Mouse (Mus musculus): ENCODE data around the gene Ttll9.

DNA sequence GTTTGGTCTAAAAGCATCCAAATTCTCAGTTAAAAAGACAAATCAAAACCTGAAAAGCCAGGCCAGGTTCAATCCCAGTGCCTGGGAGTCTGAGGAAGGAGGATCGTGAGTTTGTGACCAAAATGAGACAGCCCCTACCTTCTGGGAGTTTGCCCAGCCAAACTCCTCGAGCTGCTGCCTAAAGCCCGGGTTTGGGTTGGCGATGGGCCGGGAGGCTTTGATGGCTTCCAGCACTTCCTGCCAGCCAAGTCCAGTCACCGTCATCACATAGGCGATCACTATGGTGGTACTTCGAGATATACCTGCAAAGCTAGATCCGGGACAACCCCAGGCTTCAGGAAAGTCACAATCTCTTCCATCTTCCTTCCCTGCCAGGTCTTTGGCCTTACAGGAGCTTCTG is 18.3 kb upstream of the Ttll9 start:
- TF ChIP-seq POLR2A (IDR thresholded peaks at IDR 0.05; ENCODE audit: borderline replicate concordance, extremely low read depth, insufficient read depth, insufficient read length, poor library complexity, severe bottlenecking) (no peak), CTCF (IDR thresholded peaks at IDR 0.05; ENCODE audit: borderline replicate concordance, extremely low read depth, insufficient read depth, insufficient read length) (no peak)

Measured in brain, embryonic 14.5 days (tissue).